Comparison of ENCODE assay signal across 9 mouse cellular contexts in genomic region chr2:20339016-20339734, GRCm38 (mm10).
DNase-seq lines count a peak whose midpoint lies in the region; ATAC-seq and TF ChIP-seq lines count a peak whose summit lies in the region.
"Had no signal": no experiment of that assay in that cellular context is flagged by ENCODE, and none has a peak within 500 bp of the region (broad histone marks: within the 10 kb centered on the region; RNA-seq: fewer than 3 reads in every experiment).

No protein-coding gene starts in this region.

- TF ChIP-seq CTCF in kidney, postnatal 0 days (IDR thresholded peaks at IDR 0.05; ENCODE audit: low read depth): no peak

- no peaks in the 10 kb centered on the region for H3K27me3 ChIP-seq in kidney, postnatal 0 days (ENCODE audit: insufficient read depth, low read length)
- no peaks in the 10 kb centered on the region for H3K27me3 ChIP-seq in embryonic facial prominence, embryonic 12.5 days
- H3K27me3 ChIP-seq in midbrain, embryonic 16.5 days (ENCODE audit: control insufficient read depth, insufficient read depth, low read depth, low read length): no peaks in the 10 kb centered on the region

- no peaks in the 10 kb centered on the region for H3K36me3 ChIP-seq in kidney, postnatal 0 days (ENCODE audit: insufficient read depth, low read length)
- H3K36me3 ChIP-seq in embryonic facial prominence, embryonic 12.5 days: no peaks in the 10 kb centered on the region
- H3K36me3 ChIP-seq in midbrain, embryonic 16.5 days (ENCODE audit: control insufficient read depth, insufficient read depth, low read length): no peaks in the 10 kb centered on the region

- H3K9me3 ChIP-seq in kidney, postnatal 0 days (replicated peaks; ENCODE audit: low read length): no peaks in the 10 kb centered on the region
- no peaks in the 10 kb centered on the region for H3K9me3 ChIP-seq in embryonic facial prominence, embryonic 12.5 days
- no peaks in the 10 kb centered on the region for H3K9me3 ChIP-seq in midbrain, embryonic 16.5 days (replicated peaks; ENCODE audit: control insufficient read depth, low read length, poor library complexity, severe bottlenecking)

- DNase-seq in kidney, postnatal 0 days (ENCODE audit: low spot score): no peak
- DNase-seq in kidney, adult 8-10 months: no peak
- peak; percentile 5 for DNase-seq in gonadal fat pad, adult 2 months (ENCODE audit: low read depth)
- no peak for DNase-seq in spleen, postnatal 14 days (ENCODE audit: low spot score in 2 of 2)
- no peak for DNase-seq in frontal cortex, postnatal 10 days (ENCODE audit: low spot score in 2 of 2)
- DNase-seq: liver, postnatal 0 days; thymus, postnatal 25 days had no signal

- H3K4me1 ChIP-seq in kidney, postnatal 0 days (replicated peaks; ENCODE audit: insufficient read depth, low read length): peaks cover 7% of the 10 kb centered on the region; the same call in 1 of the 2 replicates
- no peaks in the 10 kb centered on the region for H3K4me1 ChIP-seq in embryonic facial prominence, embryonic 12.5 days
- peaks cover 9% of the 10 kb centered on the region for H3K4me1 ChIP-seq in midbrain, embryonic 16.5 days (ENCODE audit: control insufficient read depth, insufficient read depth, low read length)

- 50% methylated on average over 7 of the region's 7 CpGs for WGBS in kidney, postnatal 0 days
- WGBS in embryonic facial prominence, embryonic 12.5 days: 67% methylated on average over 7 of the region's 7 CpGs
- 42% methylated on average over 7 of the region's 7 CpGs for WGBS in midbrain, embryonic 16.5 days

- H3K4me2 ChIP-seq in kidney, postnatal 0 days (ENCODE audit: low read length): peak overlapping the region; percentile 55
- peak overlapping the region; percentile 27; the same call in 1 of the 2 replicates for H3K4me2 ChIP-seq in embryonic facial prominence, embryonic 12.5 days (replicated peaks)
- H3K4me2 ChIP-seq in midbrain, embryonic 16.5 days (ENCODE audit: low read length): peak overlapping the region; percentile 50

- H3K4me3 ChIP-seq in kidney, postnatal 0 days (replicated peaks; ENCODE audit: low read depth, low read length): peak overlapping the region; percentile 25; the same call in 1 of the 2 replicates
- H3K4me3 ChIP-seq in embryonic facial prominence, embryonic 12.5 days: no peak overlapping the region
- H3K4me3 ChIP-seq in midbrain, embryonic 16.5 days (ENCODE audit: low read depth, low read length): peak overlapping the region; percentile 19; the same call in 1 of the 2 replicates

- no peak for ATAC-seq in kidney, postnatal 0 days (replicated peaks; ENCODE audit: low FRiP score, low read depth)
- no peak for ATAC-seq in embryonic facial prominence, embryonic 12.5 days (ENCODE audit: insufficient number of reproducible peaks, insufficient read depth, low FRiP score, low TSS enrichment)
- ATAC-seq in midbrain, embryonic 16.5 days: no peak
- ATAC-seq: liver, postnatal 0 days had no signal

- no peak overlapping the region for H3K27ac ChIP-seq in kidney, postnatal 0 days
- H3K27ac ChIP-seq in embryonic facial prominence, embryonic 12.5 days: no peak overlapping the region
- H3K27ac ChIP-seq in midbrain, embryonic 16.5 days (ENCODE audit: low read length): no peak overlapping the region

- H3K9ac ChIP-seq in kidney, postnatal 0 days (ENCODE audit: low read depth, low read length): no peak overlapping the region
- H3K9ac ChIP-seq in embryonic facial prominence, embryonic 12.5 days: no peak overlapping the region
- peak overlapping the region; percentile 45; the same call in 1 of the 2 replicates for H3K9ac ChIP-seq in midbrain, embryonic 16.5 days (ENCODE audit: low read depth, low read length)
- H3K9ac ChIP-seq: liver, postnatal 0 days had no signal
